Mouse (Mus musculus) bone marrow macrophage, adult 2 months (primary cell): ENCODE measurements at regions not wholly inside any gene's neighbourhood (a gene's known extent, or its start where the extent isn't known, plus 50 kb on each side); places are given as distances from the start of the nearest gene placed in this dataset.

ENCODE experiments used
- CTCF ChIP-seq: IDR thresholded peaks from 2 replicates; pipeline ENCODE4 v1.5.1; 2012; ENCODE audit warnings: low read depth, mild to moderate bottlenecking, low read length, moderate library complexity
- POLR2A ChIP-seq: IDR thresholded peaks from 2 replicates; pipeline ENCODE4 v1.6.1; 2012; ENCODE audit warnings: mild to moderate bottlenecking, low read depth, low read length, borderline replicate concordance

DNA sequence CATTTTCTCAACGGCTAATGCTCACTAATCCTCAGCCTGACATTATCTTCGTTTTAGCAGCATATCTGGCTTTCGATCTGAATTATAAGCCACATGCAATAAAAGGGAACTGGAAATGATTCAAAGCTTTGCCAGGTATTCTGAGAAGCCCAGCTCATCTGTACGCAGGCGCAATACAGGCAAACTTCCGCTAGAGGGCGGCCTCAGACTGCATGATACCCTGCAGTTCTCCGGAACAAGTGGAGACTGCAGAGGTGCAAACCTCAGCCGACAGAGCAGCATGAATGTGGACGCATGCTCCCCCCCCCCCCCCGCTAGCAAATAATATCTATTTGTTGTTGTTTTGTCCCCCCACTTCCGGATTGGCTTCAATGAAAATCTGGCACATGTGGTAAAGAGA is 75.3 kb upstream of the Shisa3 start:
- TF ChIP-seq CTCF (peak; percentile 89), POLR2A (no peak)
